Mouse (Mus musculus): ENCODE results near the gene Tsnax. TPM values are rescaled to one million over a fixed set of nuclear protein-coding genes. Genes with fewer than 3 reads are reported as not detected.

The Tsnax gene
- polyA plus RNA-seq (2015; fragmentation: Illumina TruSeq; extraction: RNeasy Lipid Tissue Mini Kit (QIAGEN cat#74804); ENCODE audit: insufficient read depth, low replicate concordance), result 91.1 TPM

DNA sequence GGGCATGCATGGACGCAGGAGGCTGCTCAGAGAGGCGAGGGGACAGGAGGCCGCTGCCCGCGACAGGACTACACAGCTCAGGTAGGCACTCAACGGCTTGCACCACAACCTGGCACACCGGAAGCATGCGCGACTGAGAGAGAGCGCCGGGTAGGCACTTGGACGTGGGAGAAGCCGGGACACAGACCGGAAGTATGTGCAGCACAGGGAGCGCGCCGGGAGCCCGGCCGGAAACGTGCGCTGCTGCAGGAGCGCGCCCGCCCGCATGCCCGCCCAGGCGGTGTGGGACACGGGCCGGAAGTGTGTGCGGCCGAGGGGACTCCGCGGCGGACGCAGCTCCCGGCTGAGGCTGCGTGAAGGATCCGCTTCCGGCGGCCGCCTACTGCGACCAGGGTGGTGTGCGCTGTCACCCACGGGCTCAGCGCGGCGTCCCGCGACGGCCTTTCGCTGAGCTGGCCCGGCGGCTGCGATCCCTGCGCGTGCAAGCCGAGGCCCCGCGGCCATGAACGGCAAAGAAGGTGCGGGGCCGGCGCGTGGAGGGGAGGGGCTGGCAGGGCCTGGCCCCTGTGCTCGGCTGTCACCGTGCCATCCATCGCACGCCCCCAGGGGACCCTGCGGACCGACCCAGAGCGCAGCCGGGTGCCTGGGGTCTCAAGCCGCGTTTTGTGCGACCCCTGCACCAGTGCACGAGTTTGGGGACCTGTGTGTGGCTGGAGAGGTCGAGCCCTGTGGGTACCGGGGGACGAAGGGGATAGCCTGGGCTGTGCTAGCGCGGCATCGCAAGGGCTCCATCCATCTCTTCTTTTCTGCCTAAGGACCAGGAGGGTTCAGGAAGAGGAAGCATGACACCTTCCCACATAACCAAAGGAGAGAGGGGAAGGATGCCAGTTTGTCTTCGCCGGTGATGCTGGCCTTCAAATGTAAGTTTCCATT, at the start of gene Tsnax:
TSS of gene Tsnax (plus strand) at position 303 of the 933 bp plus-strand sequence.

DNA sequence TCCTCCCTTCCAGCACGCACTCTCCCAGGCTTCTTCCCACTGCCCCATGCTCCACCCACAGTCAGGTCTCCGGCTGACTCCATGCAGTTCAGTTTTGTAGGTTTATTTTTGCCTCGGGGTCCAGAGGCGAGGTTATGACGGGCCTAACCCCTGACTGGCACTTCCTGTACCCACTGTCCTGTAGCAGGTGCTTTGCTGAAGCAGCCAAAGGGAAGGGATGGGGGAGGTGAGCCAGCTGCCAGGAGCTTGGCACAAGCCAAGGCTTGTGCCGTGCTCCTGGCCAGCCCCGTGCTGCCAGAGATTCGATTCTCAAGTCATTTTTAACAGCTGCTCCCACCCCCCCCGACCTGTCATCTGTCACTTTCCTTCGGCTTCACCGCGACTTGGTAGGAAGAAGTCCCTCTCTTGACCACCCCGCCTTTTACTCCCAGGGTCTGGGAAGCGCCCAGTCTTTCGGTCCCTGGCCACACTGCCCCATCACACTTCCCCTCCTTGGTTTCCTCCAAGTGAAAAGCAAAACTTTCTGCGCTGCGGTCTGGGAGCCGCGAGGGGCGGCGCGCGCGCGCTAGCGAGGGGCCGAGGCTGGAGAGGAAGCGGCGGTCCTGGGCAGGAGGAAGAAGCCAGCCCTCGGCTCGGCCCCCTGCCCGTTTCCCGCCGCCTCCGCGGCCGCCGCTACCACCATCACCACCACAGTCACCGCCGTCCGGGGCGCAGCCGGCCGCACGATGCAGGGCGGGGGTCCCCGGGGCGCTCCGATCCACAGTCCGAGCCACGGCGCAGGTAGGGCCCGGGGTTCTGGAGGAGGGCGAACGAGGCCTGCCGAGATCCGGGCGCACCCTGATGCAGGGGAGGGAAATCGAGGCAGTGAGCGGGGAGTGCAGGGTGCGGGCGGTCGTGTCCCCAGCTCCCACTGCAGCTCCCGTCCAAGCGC, 41.0 kb downstream of the Tsnax start, which contains the start of gene Disc1:
TSS of gene Disc1 (plus strand) at position 691 of the 931 bp plus-strand sequence.

Other genes with a start within 250 kb of the Tsnax start
- not detected for gene Trim67, start 219.9 kb upstream of the Tsnax start, polyA plus RNA-seq (2015; fragmentation: Illumina TruSeq; extraction: RNeasy Lipid Tissue Mini Kit (QIAGEN cat#74804); ENCODE audit: insufficient read depth, low replicate concordance)
- gene Gnpat, start 150.0 kb upstream of the Tsnax start, polyA plus RNA-seq (2015; fragmentation: Illumina TruSeq; extraction: RNeasy Lipid Tissue Mini Kit (QIAGEN cat#74804); ENCODE audit: insufficient read depth, low replicate concordance), result 99.7 TPM
- gene 2810004N23Rik, start 149.9 kb upstream of the Tsnax start, polyA plus RNA-seq (2015; fragmentation: Illumina TruSeq; extraction: RNeasy Lipid Tissue Mini Kit (QIAGEN cat#74804); ENCODE audit: insufficient read depth, low replicate concordance), result 32.6 TPM
- gene Exoc8, start 115.3 kb upstream of the Tsnax start, polyA plus RNA-seq (2015; fragmentation: Illumina TruSeq; extraction: RNeasy Lipid Tissue Mini Kit (QIAGEN cat#74804); ENCODE audit: insufficient read depth, low replicate concordance), result 12.7 TPM
- 27.9 TPM for gene Sprtn, start 115.1 kb upstream of the Tsnax start, polyA plus RNA-seq (2015; fragmentation: Illumina TruSeq; extraction: RNeasy Lipid Tissue Mini Kit (QIAGEN cat#74804); ENCODE audit: insufficient read depth, low replicate concordance)
- 20.4 TPM for gene Egln1, start 63.7 kb upstream of the Tsnax start, polyA plus RNA-seq (2015; fragmentation: Illumina TruSeq; extraction: RNeasy Lipid Tissue Mini Kit (QIAGEN cat#74804); ENCODE audit: insufficient read depth, low replicate concordance)
- 0.54 TPM for gene Disc1, start 41.2 kb downstream of the Tsnax start, polyA plus RNA-seq (2015; fragmentation: Illumina TruSeq; extraction: RNeasy Lipid Tissue Mini Kit (QIAGEN cat#74804); ENCODE audit: insufficient read depth, low replicate concordance)